Mouse (Mus musculus): ENCODE data around the gene Ubtd1. TPM values are rescaled to one million over a fixed set of nuclear protein-coding genes. Genes with fewer than 3 reads are reported as not detected.

The Ubtd1 gene
- polyA plus RNA-seq, 1 experiment: 29.8 TPM

DNA sequence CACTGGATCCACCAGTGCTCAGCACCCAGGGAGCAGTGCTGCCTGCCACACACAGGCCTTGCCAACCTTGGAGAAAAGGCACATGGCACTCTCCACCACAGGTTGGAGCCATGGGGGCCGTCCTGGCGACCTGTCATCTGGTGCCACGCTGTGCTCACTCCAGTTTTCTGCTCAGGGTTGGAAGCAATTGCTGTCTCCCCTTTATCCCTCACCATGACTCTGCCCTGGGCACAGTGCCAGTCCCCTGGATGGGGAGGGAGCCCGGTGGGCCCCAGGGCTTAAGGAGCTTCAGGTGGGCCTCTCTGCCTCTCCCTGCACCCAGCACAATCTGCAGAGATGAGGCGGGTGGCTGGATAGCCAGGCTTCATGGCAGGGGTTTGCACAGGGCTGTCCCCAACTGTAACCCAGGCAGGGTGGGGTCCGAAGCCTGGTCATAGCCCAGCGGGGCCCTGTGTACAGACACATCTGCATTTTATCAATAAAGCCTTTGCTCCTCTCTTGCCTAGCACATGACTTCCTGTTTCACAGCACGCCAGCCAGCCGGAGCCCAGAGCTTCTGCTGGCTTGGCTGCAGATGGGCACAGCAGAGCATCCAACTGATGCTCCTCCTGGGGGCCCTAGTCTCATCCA, 52.7 kb downstream of the Ubtd1 start:
- no peak for TF ChIP-seq CTCF (IDR thresholded peaks at IDR 0.05; ENCODE audit: borderline replicate concordance, insufficient read depth, low read length)
- TF ChIP-seq POLR2A (IDR thresholded peaks at IDR 0.05; ENCODE audit: low read depth, low read length): no peak
- Histone ChIP-seq H3K4me1 (ENCODE audit: control insufficient read depth, insufficient read depth, low read length) (peaks cover 7% of the 10 kb centered on the region), H3K27ac (ENCODE audit: insufficient read depth, low read length) (peak overlapping the region; percentile 19; the same call in 1 of the 2 replicates), H3K4me3 (ENCODE audit: insufficient read depth, low read length) (no peak overlapping the region)

- H3K4me3 ChIP-seq (ENCODE audit: insufficient read depth, low read length): no peak overlapping the region
- TF ChIP-seq POLR2A (IDR thresholded peaks at IDR 0.05; ENCODE audit: low read depth, low read length) (no peak), CTCF (IDR thresholded peaks at IDR 0.05; ENCODE audit: borderline replicate concordance, insufficient read depth, low read length) (no peak)
- H3K4me1 ChIP-seq (ENCODE audit: control insufficient read depth, insufficient read depth, low read length): peaks cover 7% of the 10 kb centered on the region
- H3K27ac ChIP-seq (ENCODE audit: insufficient read depth, low read length): peak overlapping the region; percentile 19; the same call in 1 of the 2 replicates
Measured at GRCm38 (mm10) chr19:42034881-42035455, 53.4 kb downstream of the Ubtd1 start.

DNA sequence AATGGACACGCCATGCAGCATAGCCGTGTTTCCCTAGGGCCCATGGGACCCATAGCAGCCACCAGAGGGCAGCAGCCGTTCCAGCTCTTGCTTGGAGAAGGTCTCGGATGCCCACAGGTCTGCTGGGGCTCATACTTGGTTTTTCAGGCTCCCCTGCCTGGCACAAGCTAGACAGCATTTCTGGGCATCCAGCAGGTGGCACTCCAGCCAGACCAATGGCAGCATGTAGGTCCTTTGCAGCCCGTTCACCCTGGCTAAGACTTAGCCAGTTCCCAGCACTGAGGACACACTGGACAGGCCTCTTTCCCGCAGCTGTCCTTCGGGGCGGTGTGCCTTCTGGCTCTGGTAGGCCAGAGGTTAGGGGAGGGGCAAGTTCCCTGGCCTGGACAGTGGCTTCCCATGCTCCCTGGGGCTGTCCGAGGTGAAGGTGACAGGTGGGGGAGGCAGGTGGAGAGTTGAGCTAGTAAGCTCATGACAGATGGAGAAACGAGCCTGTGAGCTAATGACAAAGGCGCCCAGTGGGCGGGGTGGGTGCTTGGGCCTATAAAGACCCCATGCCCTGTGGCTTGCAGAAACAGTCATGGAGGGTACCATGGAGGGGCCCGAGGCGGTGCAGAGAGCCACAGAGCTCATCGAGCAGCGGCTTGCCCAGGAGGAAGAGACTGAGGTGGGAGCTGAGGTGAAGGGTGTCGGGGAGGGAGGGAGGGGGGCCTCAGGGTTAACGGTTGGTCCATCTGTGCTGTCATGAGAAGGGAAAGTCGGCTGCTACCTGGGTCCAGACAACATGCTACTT, 54.1 kb downstream of the Ubtd1 start, which contains the start of gene Ankrd2:
Gene Ankrd2 (plus strand): TSS at position 545 of the 793 bp plus-strand sequence.
- H3K27ac ChIP-seq (ENCODE audit: insufficient read depth, low read length): peak within 1 kb of the TSS; percentile 19; the same call in 1 of the 2 replicates

GRCm38 (mm10) chr19:42036357-42036756, 54.8 kb downstream of the Ubtd1 start:
- Histone ChIP-seq H3K4me3 (ENCODE audit: insufficient read depth, low read length) (no peak overlapping the region), H3K4me1 (ENCODE audit: control insufficient read depth, insufficient read depth, low read length) (no peaks in the 10 kb centered on the region; the same call in 1 of the 2 replicates), H3K27ac (ENCODE audit: insufficient read depth, low read length) (no peak overlapping the region)
- TF ChIP-seq CTCF (IDR thresholded peaks at IDR 0.05; ENCODE audit: borderline replicate concordance, insufficient read depth, low read length) (no peak), POLR2A (IDR thresholded peaks at IDR 0.05; ENCODE audit: low read depth, low read length) (no peak)

More for the DNA sequence above, 54.1 kb downstream of the Ubtd1 start, which contains the start of gene Ankrd2:
- Histone ChIP-seq H3K4me3 (ENCODE audit: insufficient read depth, low read length) (no peak within 1 kb of the TSS), H3K4me1 (ENCODE audit: control insufficient read depth, insufficient read depth, low read length) (peaks cover 5% of the 10 kb centered on the region)
- no peak for TF ChIP-seq POLR2A (IDR thresholded peaks at IDR 0.05; ENCODE audit: low read depth, low read length)
- peak; percentile 84 for TF ChIP-seq CTCF (IDR thresholded peaks at IDR 0.05; ENCODE audit: borderline replicate concordance, insufficient read depth, low read length)

DNA sequence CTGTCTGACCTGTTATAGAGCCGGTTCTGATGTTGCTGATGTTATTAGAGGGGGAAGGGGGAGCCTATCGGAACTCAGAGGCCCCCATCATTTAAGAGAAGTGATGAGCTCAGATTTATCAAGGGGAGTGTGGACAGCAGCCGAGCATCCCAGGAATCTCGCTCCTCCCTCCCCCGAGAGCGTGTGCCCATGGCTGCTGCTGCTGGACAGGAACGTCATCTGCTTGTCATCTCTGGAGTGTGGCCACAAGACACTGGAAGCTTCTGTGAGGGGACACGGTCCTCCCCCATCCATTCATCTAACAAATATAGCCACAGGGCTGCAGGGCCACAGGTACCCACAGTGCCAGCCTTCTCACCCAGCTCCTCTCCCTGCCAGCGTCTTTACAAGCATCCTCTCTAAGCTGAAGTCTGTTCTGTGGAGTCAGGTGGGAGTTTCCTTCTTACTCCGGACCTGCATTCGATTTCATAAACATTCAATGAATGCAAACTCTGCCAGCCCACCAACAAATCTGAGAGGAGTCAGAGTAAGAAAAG, 55.7 kb downstream of the Ubtd1 start:
- Histone ChIP-seq H3K27ac (ENCODE audit: insufficient read depth, low read length) (no peak overlapping the region), H3K4me3 (ENCODE audit: insufficient read depth, low read length) (no peak overlapping the region), H3K4me1 (ENCODE audit: control insufficient read depth, insufficient read depth, low read length) (no peaks in the 10 kb centered on the region; the same call in 1 of the 2 replicates)
- TF ChIP-seq POLR2A (IDR thresholded peaks at IDR 0.05; ENCODE audit: low read depth, low read length): no peak
- no peak for TF ChIP-seq CTCF (IDR thresholded peaks at IDR 0.05; ENCODE audit: borderline replicate concordance, insufficient read depth, low read length)

GRCm38 (mm10) chr19:42038310-42038709, 56.7 kb downstream of the Ubtd1 start:
- H3K4me3 ChIP-seq (ENCODE audit: insufficient read depth, low read length): no peak overlapping the region
- H3K27ac ChIP-seq (ENCODE audit: insufficient read depth, low read length): no peak overlapping the region
- H3K4me1 ChIP-seq (ENCODE audit: control insufficient read depth, insufficient read depth, low read length): no peaks in the 10 kb centered on the region; the same call in 1 of the 2 replicates
- TF ChIP-seq POLR2A (IDR thresholded peaks at IDR 0.05; ENCODE audit: low read depth, low read length) (no peak), CTCF (IDR thresholded peaks at IDR 0.05; ENCODE audit: borderline replicate concordance, insufficient read depth, low read length) (no peak)

- Histone ChIP-seq H3K27ac (ENCODE audit: insufficient read depth, low read length) (no peak overlapping the region), H3K4me3 (ENCODE audit: insufficient read depth, low read length) (no peak overlapping the region), H3K4me1 (ENCODE audit: control insufficient read depth, insufficient read depth, low read length) (no peaks in the 10 kb centered on the region)
- TF ChIP-seq POLR2A (IDR thresholded peaks at IDR 0.05; ENCODE audit: low read depth, low read length) (no peak), CTCF (IDR thresholded peaks at IDR 0.05; ENCODE audit: borderline replicate concordance, insufficient read depth, low read length) (no peak)
Measured at GRCm38 (mm10) chr19:42043988-42044387, 62.4 kb downstream of the Ubtd1 start.

- no peak within 1 kb of the TSS for H3K4me3 ChIP-seq (ENCODE audit: insufficient read depth, low read length)
- TF ChIP-seq CTCF (IDR thresholded peaks at IDR 0.05; ENCODE audit: borderline replicate concordance, insufficient read depth, low read length): peak; percentile 85
- TF ChIP-seq POLR2A (IDR thresholded peaks at IDR 0.05; ENCODE audit: low read depth, low read length): no peak
- no peak within 1 kb of the TSS for H3K27ac ChIP-seq (ENCODE audit: insufficient read depth, low read length)
- no peaks in the 10 kb centered on the region for H3K4me1 ChIP-seq (ENCODE audit: control insufficient read depth, insufficient read depth, low read length)
Measured at GRCm38 (mm10) chr19:42045269-42046102, 63.9 kb downstream of the Ubtd1 start, which contains the start of gene Hoga1. Gene Hoga1, plus strand, starts transcription at chr19:42045610.

DNA sequence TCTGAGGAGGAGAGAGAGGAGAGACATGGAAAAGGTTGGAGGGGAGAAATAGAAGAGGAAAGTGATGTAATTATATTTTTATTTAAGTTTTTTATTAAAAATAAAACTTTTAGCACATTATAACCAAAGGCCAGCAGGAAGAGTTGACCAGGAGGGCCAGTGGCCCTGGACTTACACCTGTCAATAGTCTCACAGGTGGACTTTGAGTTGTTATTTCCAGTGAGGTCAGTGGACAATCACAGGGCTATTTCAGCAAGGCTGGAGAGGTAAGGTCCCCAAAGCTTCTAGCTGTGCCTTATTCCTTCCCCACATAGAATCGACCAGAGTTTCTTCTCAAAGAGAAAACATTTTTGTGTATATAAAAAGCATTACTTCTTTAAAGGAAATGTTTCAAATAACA, 68.7 kb downstream of the Ubtd1 start:
- TF ChIP-seq POLR2A (IDR thresholded peaks at IDR 0.05; ENCODE audit: low read depth, low read length) (no peak), CTCF (IDR thresholded peaks at IDR 0.05; ENCODE audit: borderline replicate concordance, insufficient read depth, low read length) (no peak)
- no peak overlapping the region for H3K27ac ChIP-seq (ENCODE audit: insufficient read depth, low read length)

More for the DNA sequence above, 68.7 kb downstream of the Ubtd1 start:
- Histone ChIP-seq H3K4me1 (ENCODE audit: control insufficient read depth, insufficient read depth, low read length) (no peaks in the 10 kb centered on the region), H3K4me3 (ENCODE audit: insufficient read depth, low read length) (no peak overlapping the region)

Measured in embryonic fibroblast, embryonic 13.5 days (primary cell).